Mouse (Mus musculus) left cerebral cortex, postnatal 10 days (tissue): ENCODE measurements at regions not wholly inside any gene's neighbourhood (a gene's known extent, or its start where the extent isn't known, plus 50 kb on each side); places are given as distances from the start of the nearest gene placed in this dataset.
A peak's percentile ranks its signal among the peaks of the same experiment; 100 is the strongest.

Experiments used
- DNase-seq, 2 experiments: peaks; one replicate each; pipeline ENCODE4 v3.0.0; 2021 to 2022; ENCODE audit warnings: low spot score in 2 of 2, mixed read lengths in 1 of 2; ENCODE audit errors: extremely low spot score in 1 of 2
- intact Hi-C: fragments of 180-260 bp; cut with DNase I; formaldehyde crosslinking; loops from one replicate; pipeline ENCODE4 v1.15.1; 2025

GRCm38 (mm10) chr10:12019159-12019779 lies 676.1 kb downstream of the Epm2a start:
- peak in 1 of 2 experiments; percentile 32 for DNase-seq
- intact Hi-C loops: no loop called here

- intact Hi-C loops: no loop called here
Measured at GRCm38 (mm10) chr10:12020576-12020975, 677.4 kb downstream of the Epm2a start.

GRCm38 (mm10) chr10:12035159-12035558 lies 692.0 kb downstream of the Epm2a start:
- DNase-seq: no peak
- intact Hi-C loops: no loop called here

More at GRCm38 (mm10) chr10:12020576-12020975, 677.4 kb downstream of the Epm2a start:
- no peak for DNase-seq

GRCm38 (mm10) chr10:12045937-12046336 lies 702.7 kb downstream of the Epm2a start:
- DNase-seq: no peak
- intact Hi-C loops: no loop called here

- intact Hi-C loops: no loop called here
- no peak for DNase-seq
Measured at GRCm38 (mm10) chr10:12059728-12060127, 716.5 kb downstream of the Epm2a start.

- no peak for DNase-seq
- intact Hi-C loops: no loop called here
Measured at GRCm38 (mm10) chr10:12061069-12061861, 718.1 kb downstream of the Epm2a start.

GRCm38 (mm10) chr10:12062302-12062701 lies 719.1 kb downstream of the Epm2a start:
- no peak for DNase-seq
- intact Hi-C loops: no loop called here

- no peak for DNase-seq
Measured at GRCm38 (mm10) chr10:12083961-12084360, 740.8 kb downstream of the Epm2a start.

GRCm38 (mm10) chr10:12092521-12092920 lies 749.3 kb downstream of the Epm2a start:
- no peak for DNase-seq
- intact Hi-C loops: no loop called here

More at GRCm38 (mm10) chr10:12083961-12084360, 740.8 kb downstream of the Epm2a start:
- intact Hi-C loops: no loop called here

GRCm38 (mm10) chr10:12096678-12097077 lies 753.5 kb downstream of the Epm2a start:
- intact Hi-C loops: no loop called here
- DNase-seq: no peak

- peak; percentile 7 to 26 for DNase-seq
- intact Hi-C loops: no loop called here
Measured at GRCm38 (mm10) chr10:12107001-12107418, 762.2 kb downstream of the Utrn start.

GRCm38 (mm10) chr10:12111720-12112119 lies 757.4 kb downstream of the Utrn start:
- intact Hi-C loops: no loop called here
- no peak for DNase-seq

GRCm38 (mm10) chr10:12115767-12116166 lies 753.4 kb downstream of the Utrn start:
- intact Hi-C loops: no loop called here
- no peak for DNase-seq

GRCm38 (mm10) chr10:12116662-12117303 lies 752.4 kb downstream of the Utrn start:
- DNase-seq: peak; percentile 4 to 15

GRCm38 (mm10) chr10:12124272-12124671 lies 744.9 kb downstream of the Utrn start:
- no peak for DNase-seq
- intact Hi-C loops: no loop called here

More at GRCm38 (mm10) chr10:12116662-12117303, 752.4 kb downstream of the Utrn start:
- intact Hi-C loops: no loop called here

- intact Hi-C loops: no loop called here
- DNase-seq: no peak
Measured at GRCm38 (mm10) chr10:12129486-12129885, 739.7 kb downstream of the Utrn start.

- DNase-seq: no peak
- intact Hi-C loops: no loop called here
Measured at GRCm38 (mm10) chr10:12144691-12145090, 724.5 kb downstream of the Utrn start.

GRCm38 (mm10) chr10:12146942-12147537 lies 722.1 kb downstream of the Utrn start:
- intact Hi-C loops: no loop called here

GRCm38 (mm10) chr10:12170243-12170642 lies 698.9 kb downstream of the Utrn start:
- intact Hi-C loops: no loop called here
- DNase-seq: no peak

More at GRCm38 (mm10) chr10:12146942-12147537, 722.1 kb downstream of the Utrn start:
- DNase-seq: no peak
